Mouse (Mus musculus) liver, postnatal 0 days (tissue): ENCODE data around the gene Snx22.

ENCODE experiments used
- CTCF ChIP-seq: sonication (generic); IDR thresholded peaks from 2 replicates; pipeline ENCODE4 v1.5.1; 2016; ENCODE audit warnings: antibody characterized with exemption, low read depth
- EP300 ChIP-seq: IDR thresholded peaks from 2 replicates; pipeline ENCODE4 v1.6.1; 2016; ENCODE audit warnings: antibody characterized with exemption, low read depth, mild to moderate bottlenecking

DNA sequence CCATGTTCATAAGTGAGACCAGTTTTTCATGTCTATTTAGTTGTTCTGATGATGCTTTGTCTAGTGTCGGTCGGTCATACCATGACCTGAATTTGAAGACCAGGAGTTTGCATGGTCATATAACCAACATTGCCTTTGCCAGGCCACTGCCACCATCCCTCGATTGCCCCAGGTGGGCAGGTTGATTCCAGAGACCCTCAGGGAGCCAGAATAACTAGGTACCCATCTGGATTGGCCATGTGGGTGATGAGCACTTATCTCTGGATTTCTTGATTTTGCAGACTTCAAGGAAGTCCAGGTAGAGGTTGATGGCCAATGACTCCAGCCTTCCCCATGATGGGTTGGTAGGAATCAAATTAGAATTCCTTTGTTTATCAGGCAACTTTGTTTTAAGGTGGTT is 26.3 kb downstream of the Snx22 start:
- TF ChIP-seq CTCF (no peak), EP300 (no peak)
